Mouse (Mus musculus) liver, embryonic 11.5 days (tissue): ENCODE data around the gene Camk2b. TPM values are rescaled to one million over a fixed set of nuclear protein-coding genes. Genes with fewer than 3 reads are reported as not detected.
"Not testable (repeated sequence)": the region's sequence is repeated elsewhere in the genome, so short reads cannot be mapped to it uniquely, and the experiment has no call there.

Experiments used
- ATAC-seq: fragments of 200-750 bp; cut with Nextera tagmentation; replicated peaks from 2 replicates; pipeline ENCODE4 v1.8.0; 2017; ENCODE audit warnings: moderate number of reproducible peaks, mild to moderate bottlenecking, moderate TSS enrichment, moderate library complexity; ENCODE audit not compliant: low FRiP score
- DNase-seq: peaks from one replicate; pipeline ENCODE4 v3.0.0-alpha.2; 2017; ENCODE audit warnings: low spot score
- H3K27ac ChIP-seq: fragments of 300-500 bp; sonication (generic); 2 replicates; pipeline ENCODE4 v1.5.1; 2014; ENCODE audit warnings: mild to moderate bottlenecking, low read depth, low read length, control low read depth
- H3K27me3 ChIP-seq: fragments of 300-500 bp; sonication (generic); replicated peaks from 2 replicates; pipeline ENCODE4 v1.6.1; 2014; ENCODE audit warnings: low read length, mixed read lengths; ENCODE audit not compliant: control insufficient read depth, insufficient read depth
- H3K36me3 ChIP-seq: fragments of 300-500 bp; sonication (generic); 2 replicates; pipeline ENCODE4 v1.6.1; 2014; ENCODE audit warnings: mild to moderate bottlenecking, low read length, moderate library complexity, mixed read lengths; ENCODE audit not compliant: control insufficient read depth, insufficient read depth
- H3K4me1 ChIP-seq: fragments of 300-500 bp; sonication (generic); replicated peaks from 2 replicates; pipeline ENCODE4 v1.6.1; 2014; ENCODE audit warnings: low read length, mixed read lengths; ENCODE audit not compliant: control insufficient read depth, insufficient read depth
- H3K4me2 ChIP-seq: fragments of 300-500 bp; sonication (generic); 2 replicates; pipeline ENCODE4 v1.6.1; 2014; ENCODE audit warnings: mild to moderate bottlenecking, control low read depth, moderate library complexity
- H3K4me3 ChIP-seq: fragments of 300-500 bp; sonication (generic); 2 replicates; pipeline ENCODE4 v1.5.1; 2014; ENCODE audit warnings: low read depth, low read length, control low read depth
- H3K9ac ChIP-seq: fragments of 300-500 bp; sonication (generic); 2 replicates; pipeline ENCODE4 v1.6.1; 2014; ENCODE audit warnings: low read depth, low read length, control low read depth
- H3K9me3 ChIP-seq: fragments of 300-500 bp; sonication (generic); 2 replicates; pipeline ENCODE4 v1.6.1; 2016; ENCODE audit warnings: low read length, inconsistent platforms, mixed read lengths; ENCODE audit not compliant: control insufficient read depth
- WGBS: fragments of 180-500 bp; shearing (Covaris S2); extraction: QIAGEN DNeasy Blood & Tissue Kit; methylation state at CpG from one replicate; pipeline ENCODE4 v1.1.7; 2014; 5-methylcytosine and 5-hydroxymethylcytosine counted together
- polyA plus RNA-seq: library from polyadenylated mRNA; unstranded; fragments of >200 nt; fragmentation: Nextera tagmentation; extraction: Ambion mirVana; gene quantifications from 2 replicates; pipeline ENCODE4 v1.2.1, GENCODE M21; 2014

The Camk2b gene
- polyA plus RNA-seq, 1 experiment from 2014 or later: 0.99 TPM

GRCm38 (mm10) chr11:6013359-6013758 lies 52.8 kb downstream of the Camk2b start:
- ATAC-seq (no peak), DNase-seq (no peak)
- Histone ChIP-seq H3K9me3 (no peaks in the 10 kb centered on the region), H3K4me2 (no peak overlapping the region), H3K36me3 (no peaks in the 10 kb centered on the region), H3K4me1 (no peaks in the 10 kb centered on the region), H3K4me3 (no peak overlapping the region), H3K9ac (no peak overlapping the region), H3K27ac (no peak overlapping the region), H3K27me3 (no peaks in the 10 kb centered on the region)
- WGBS: 45% methylated on average over 2 of the region's 2 CpGs

DNA sequence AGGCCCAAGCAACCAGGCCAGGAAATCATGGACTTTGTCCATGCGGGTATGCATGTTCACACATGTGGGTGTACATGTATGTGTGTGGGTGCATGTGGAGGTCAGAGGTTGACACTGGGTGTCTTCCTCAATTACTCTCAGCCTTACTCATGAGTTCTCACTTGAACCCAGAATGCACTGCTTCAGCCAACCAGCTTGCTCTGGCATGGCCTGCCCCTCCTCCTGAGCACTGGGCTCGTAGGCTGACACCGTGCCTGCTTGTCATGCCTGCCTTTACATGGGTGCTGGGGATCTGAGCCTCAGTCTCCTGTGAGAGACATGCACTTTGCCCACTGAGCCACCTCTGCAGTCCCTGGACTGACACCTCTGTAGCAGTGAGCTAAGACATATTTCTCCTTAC lies 54.3 kb downstream of the Camk2b start:
- Histone ChIP-seq H3K4me2 (no peak overlapping the region), H3K27ac (no peak overlapping the region), H3K9me3 (no peaks in the 10 kb centered on the region), H3K27me3 (no peaks in the 10 kb centered on the region), H3K4me3 (no peak overlapping the region), H3K36me3 (no peaks in the 10 kb centered on the region), H3K4me1 (no peaks in the 10 kb centered on the region), H3K9ac (no peak overlapping the region)
- DNase-seq (no peak), ATAC-seq (no peak)
- WGBS: 88% methylated on average over 3 of the region's 3 CpGs

DNA sequence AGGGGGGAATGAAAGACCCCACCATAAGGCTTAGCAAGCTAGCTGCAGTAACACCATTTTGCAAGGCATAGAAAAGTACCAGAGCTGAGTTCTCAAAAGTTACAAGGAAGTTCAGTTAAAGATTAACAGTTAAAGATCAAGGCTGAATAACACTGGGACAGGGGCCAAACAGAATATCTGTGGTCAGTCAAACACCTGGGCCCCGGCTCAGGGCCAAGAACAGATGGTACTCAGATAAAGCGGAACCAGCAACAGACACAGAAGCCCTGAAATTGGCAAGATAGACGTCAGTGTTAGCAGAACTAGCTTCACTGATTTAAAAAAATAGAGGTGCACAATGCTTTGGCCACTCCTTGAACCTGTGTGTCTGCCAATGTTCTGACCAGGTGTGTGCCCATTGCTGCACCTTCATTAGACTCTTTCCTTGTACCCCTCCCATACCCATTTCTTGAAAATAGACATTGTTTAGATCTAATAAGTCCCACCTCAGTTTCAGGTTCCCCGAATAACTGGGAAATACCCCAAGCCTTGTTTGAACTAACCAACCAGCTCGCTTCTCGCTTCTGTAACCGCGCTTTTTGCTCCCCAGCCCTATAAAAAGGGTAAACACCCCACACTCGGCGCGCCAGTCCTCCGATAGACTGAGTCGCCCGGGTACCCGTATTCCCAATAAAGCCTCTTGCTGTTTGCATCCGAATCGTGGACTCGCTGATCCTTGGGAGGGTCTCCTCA lies 55.2 kb downstream of the Camk2b start:
- not testable (repeated sequence) for H3K36me3 ChIP-seq, H3K27ac ChIP-seq, H3K27me3 ChIP-seq, ATAC-seq, H3K4me3 ChIP-seq, DNase-seq, H3K4me2 ChIP-seq, H3K9ac ChIP-seq, H3K9me3 ChIP-seq, H3K4me1 ChIP-seq
- 100% methylated on average over 3 of the region's 18 CpGs for WGBS

DNA sequence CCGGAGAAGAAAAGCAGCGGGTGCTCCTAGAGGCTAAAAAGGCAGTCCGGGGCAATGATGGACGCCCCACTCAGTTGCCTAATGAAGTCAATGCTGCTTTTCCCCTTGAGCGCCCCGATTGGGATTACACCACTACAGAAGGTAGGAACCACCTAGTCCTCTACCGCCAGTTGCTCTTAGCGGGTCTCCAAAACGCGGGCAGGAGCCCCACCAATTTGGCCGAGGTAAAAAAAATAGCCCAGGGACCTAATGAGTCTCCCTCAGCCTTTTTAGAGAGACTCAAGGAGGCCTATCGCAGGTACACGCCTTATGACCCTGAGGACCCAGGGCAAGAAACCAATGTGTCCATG lies 58.4 kb downstream of the Camk2b start:
- not testable (repeated sequence) for H3K4me1 ChIP-seq, H3K27me3 ChIP-seq, H3K9ac ChIP-seq, H3K9me3 ChIP-seq, H3K27ac ChIP-seq, H3K36me3 ChIP-seq, ATAC-seq, DNase-seq
- whole genome bisulfite sequencing: 31% methylated on average over 10 of the region's 13 CpGs
- peak overlapping the region; percentile 41 for H3K4me2 ChIP-seq
- peak overlapping the region; percentile 35 for H3K4me3 ChIP-seq

DNA sequence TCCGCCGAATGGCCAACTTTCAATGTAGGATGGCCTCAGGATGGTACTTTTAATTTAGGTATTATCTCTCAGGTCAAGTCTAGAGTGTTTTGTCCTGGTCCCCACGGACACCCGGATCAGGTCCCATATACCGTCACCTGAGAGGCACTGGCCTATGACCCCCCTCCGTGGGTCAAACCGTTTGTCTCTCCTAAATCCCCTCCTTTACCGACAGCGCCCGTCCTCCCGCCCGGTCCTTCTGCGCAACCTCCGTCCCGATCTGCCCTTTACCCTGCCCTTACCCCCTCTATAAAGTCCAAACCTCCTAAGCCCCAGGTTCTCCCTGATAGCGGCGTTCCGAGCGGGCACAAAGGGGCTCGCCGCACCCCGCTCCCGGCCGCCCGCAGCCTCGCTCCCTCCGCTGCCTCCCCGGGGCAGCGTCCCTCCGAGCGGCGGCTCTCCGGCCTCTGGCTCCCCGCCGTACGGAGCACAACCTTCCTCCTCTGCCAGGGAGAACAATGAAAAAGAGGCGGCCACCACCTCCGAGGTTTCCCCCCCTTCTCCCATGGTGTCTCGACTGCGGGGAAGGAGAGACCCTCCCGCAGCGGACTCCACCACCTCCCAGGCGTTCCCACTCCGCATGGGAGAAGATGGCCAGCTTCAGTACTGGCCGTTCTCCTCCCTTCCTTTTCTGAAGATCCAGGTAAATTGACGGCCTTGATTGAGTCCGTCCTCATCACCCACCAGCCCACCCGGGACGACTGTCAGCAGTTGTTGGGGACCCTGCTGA lies 59.0 kb downstream of the Camk2b start:
- not testable (repeated sequence) for DNase-seq, H3K9me3 ChIP-seq, ATAC-seq, H3K27ac ChIP-seq, H3K9ac ChIP-seq, H3K36me3 ChIP-seq, H3K4me1 ChIP-seq, H3K27me3 ChIP-seq
- Histone ChIP-seq H3K4me3 (peak overlapping the region; percentile 45), H3K4me2 (peak overlapping the region; percentile 62)
- WGBS: 3% methylated on average over 22 of the region's 49 CpGs

GRCm38 (mm10) chr11:6006351-6007009 lies 59.7 kb downstream of the Camk2b start:
- not testable (repeated sequence) for H3K27ac ChIP-seq, H3K36me3 ChIP-seq, H3K4me1 ChIP-seq, DNase-seq, H3K27me3 ChIP-seq, ATAC-seq, H3K9me3 ChIP-seq, H3K9ac ChIP-seq
- Histone ChIP-seq H3K4me2 (peak overlapping the region; percentile 62), H3K4me3 (peak overlapping the region; percentile 45)
- WGBS: 4% methylated on average over 32 of the region's 44 CpGs

GRCm38 (mm10) chr11:6005374-6006043 lies 60.7 kb downstream of the Camk2b start:
- H3K36me3 ChIP-seq, H3K27ac ChIP-seq, H3K27me3 ChIP-seq, H3K4me1 ChIP-seq, ATAC-seq, H3K4me2 ChIP-seq, H3K9me3 ChIP-seq, H3K9ac ChIP-seq, H3K4me3 ChIP-seq, DNase-seq: not testable (repeated sequence)
- 0% methylated on average over 1 of the region's 4 CpGs for WGBS

- WGBS: 52% methylated on average over 2 of the region's 2 CpGs
- no peak overlapping the region for H3K27ac ChIP-seq
- ATAC-seq (no peak), DNase-seq (no peak)
- no peak overlapping the region for H3K4me2 ChIP-seq
- H3K9ac ChIP-seq: no peak overlapping the region
- no peaks in the 10 kb centered on the region for H3K9me3 ChIP-seq
- H3K27me3 ChIP-seq: peaks cover 3% of the 10 kb centered on the region
- H3K36me3 ChIP-seq: no peaks in the 10 kb centered on the region
- no peak overlapping the region for H3K4me3 ChIP-seq
- peaks cover 16% of the 10 kb centered on the region for H3K4me1 ChIP-seq
Measured at GRCm38 (mm10) chr11:6003046-6003639, 63.0 kb downstream of the Camk2b start.
